ENCODE assay signal across 11 mouse cellular contexts in genomic region chr2:169825908-169826307, GRCm38 (mm10).
A peak's percentile ranks its signal among the peaks of the same experiment; 100 is the strongest.
DNase-seq lines count a peak whose midpoint lies in the region; ATAC-seq lines count a peak whose summit lies in the region.
"Had no signal": no experiment of that assay in that cellular context is flagged by ENCODE, and none has a peak within 500 bp of the region (broad histone marks: within the 10 kb centered on the region; RNA-seq: fewer than 3 reads in every experiment).

No protein-coding gene starts in this region.

- H3K27me3 ChIP-seq in heart, embryonic 15.5 days, result no peaks in the 10 kb centered on the region
- no peaks in the 10 kb centered on the region for H3K27me3 ChIP-seq in heart, embryonic 12.5 days (replicated peaks)
- no peaks in the 10 kb centered on the region for H3K27me3 ChIP-seq in neural tube, embryonic 12.5 days (replicated peaks)
- H3K27me3 ChIP-seq in limb, embryonic 12.5 days, result no peaks in the 10 kb centered on the region
- H3K27me3 ChIP-seq: midbrain, embryonic 15.5 days had no signal

- H3K9me3 ChIP-seq in heart, embryonic 15.5 days (replicated peaks), result no peaks in the 10 kb centered on the region
- no peaks in the 10 kb centered on the region for H3K9me3 ChIP-seq in heart, embryonic 12.5 days (replicated peaks)
- H3K9me3 ChIP-seq in neural tube, embryonic 12.5 days, result no peaks in the 10 kb centered on the region
- H3K9me3 ChIP-seq in limb, embryonic 12.5 days, result no peaks in the 10 kb centered on the region
- H3K9me3 ChIP-seq: midbrain, embryonic 15.5 days had no signal

- no peak for DNase-seq in neural tube, embryonic 10.5 days (ENCODE audit: extremely low spot score, low spot score)
- DNase-seq in embryo, embryonic 11 days, result no peak
- DNase-seq in cerebellum, adult 9-11 months, result no peak
- DNase-seq in thymus, postnatal 4 days, result no peak
- DNase-seq: cerebellum, adult 18-20 months; heart, postnatal 4 days had no signal

- peak overlapping the region; percentile 9; the same call in 1 of the 2 replicates for H3K4me2 ChIP-seq in heart, embryonic 15.5 days
- no peak overlapping the region for H3K4me2 ChIP-seq in heart, embryonic 12.5 days
- peak overlapping the region; percentile 10; the same call in 1 of the 2 replicates for H3K4me2 ChIP-seq in neural tube, embryonic 12.5 days (replicated peaks)
- H3K4me2 ChIP-seq in limb, embryonic 12.5 days, result peak overlapping the region; percentile 35
- H3K4me2 ChIP-seq: midbrain, embryonic 15.5 days had no signal

- 78% methylated on average over 12 of the region's 12 CpGs for WGBS in heart, embryonic 15.5 days
- 89% methylated on average over 12 of the region's 12 CpGs for WGBS in heart, embryonic 12.5 days
- WGBS in neural tube, embryonic 12.5 days, result 55% methylated on average over 12 of the region's 12 CpGs
- 47% methylated on average over 12 of the region's 12 CpGs for WGBS in limb, embryonic 12.5 days

- no peak overlapping the region for H3K9ac ChIP-seq in heart, embryonic 15.5 days
- H3K9ac ChIP-seq in heart, embryonic 12.5 days, result no peak overlapping the region
- H3K9ac ChIP-seq in neural tube, embryonic 12.5 days, result no peak overlapping the region
- H3K9ac ChIP-seq in limb, embryonic 12.5 days (replicated peaks), result no peak overlapping the region
- H3K9ac ChIP-seq: midbrain, embryonic 15.5 days had no signal

- H3K27ac ChIP-seq in heart, embryonic 15.5 days, result no peak overlapping the region
- H3K27ac ChIP-seq in heart, embryonic 12.5 days (ENCODE audit: poor library complexity, severe bottlenecking), result no peak overlapping the region
- H3K27ac ChIP-seq in neural tube, embryonic 12.5 days, result no peak overlapping the region
- 0 out of 2 replicates have a peak overlapping the region, but pooled peaks have one; percentile 18 for H3K27ac ChIP-seq in limb, embryonic 12.5 days
- H3K27ac ChIP-seq: midbrain, embryonic 15.5 days had no signal

- H3K4me1 ChIP-seq in heart, embryonic 15.5 days (replicated peaks), result no peaks in the 10 kb centered on the region
- H3K4me1 ChIP-seq in heart, embryonic 12.5 days (replicated peaks), result no peaks in the 10 kb centered on the region
- H3K4me1 ChIP-seq in neural tube, embryonic 12.5 days, result peaks cover 18% of the 10 kb centered on the region; the same call in 1 of the 2 replicates
- peaks cover 27% of the 10 kb centered on the region for H3K4me1 ChIP-seq in limb, embryonic 12.5 days (replicated peaks)

- no peak for ATAC-seq in heart, embryonic 15.5 days (replicated peaks; ENCODE audit: insufficient number of reproducible peaks, insufficient read depth, low FRiP score, low read depth)
- no peak for ATAC-seq in heart, embryonic 12.5 days (ENCODE audit: insufficient number of reproducible peaks, low FRiP score)
- peak; percentile 64 for ATAC-seq in neural tube, embryonic 12.5 days (ENCODE audit: low FRiP score, low read depth)
- ATAC-seq in limb, embryonic 12.5 days (ENCODE audit: insufficient number of reproducible peaks, insufficient read depth, low FRiP score, low TSS enrichment, low read depth), result 0 out of 2 replicates have a peak, but pooled peaks have one; percentile 20
- ATAC-seq: midbrain, embryonic 15.5 days had no signal

- H3K36me3 ChIP-seq in heart, embryonic 15.5 days, result no peaks in the 10 kb centered on the region
- H3K36me3 ChIP-seq in heart, embryonic 12.5 days, result no peaks in the 10 kb centered on the region
- H3K36me3 ChIP-seq in neural tube, embryonic 12.5 days, result no peaks in the 10 kb centered on the region
- no peaks in the 10 kb centered on the region for H3K36me3 ChIP-seq in limb, embryonic 12.5 days
- H3K36me3 ChIP-seq: midbrain, embryonic 15.5 days had no signal

- H3K4me3 ChIP-seq in heart, embryonic 15.5 days, result no peak overlapping the region
- H3K4me3 ChIP-seq in heart, embryonic 12.5 days, result no peak overlapping the region
- H3K4me3 ChIP-seq in neural tube, embryonic 12.5 days, result no peak overlapping the region
- H3K4me3 ChIP-seq in limb, embryonic 12.5 days (replicated peaks), result no peak overlapping the region
- H3K4me3 ChIP-seq: midbrain, embryonic 15.5 days had no signal

Comparison
In these comparisons a context has a peak if more than half of its experiments do, and no peak if none do; other contexts are left out.
1. ATAC-seq: peak in neural tube, embryonic 12.5 days (single experiment) and limb, embryonic 12.5 days (single experiment); none in heart, embryonic 15.5 days (single experiment) and heart, embryonic 12.5 days (single experiment).